Mouse (Mus musculus): ENCODE measurements around the gene Mta3.

GRCm38 (mm10) chr17:83859639-83860038 is 153.7 kb downstream of the Mta3 start:
- no peak for TF ChIP-seq CTCF (IDR thresholded peaks at IDR 0.05; ENCODE audit: low read depth, low read length)
- TF ChIP-seq POLR2A (IDR thresholded peaks at IDR 0.05; ENCODE audit: insufficient read depth, low read length), result no peak

All from ES-Bruce4 (cell line).